Mouse (Mus musculus) liver, embryonic 13.5 days (tissue): ENCODE results near the gene Tmem120a. TPM values are rescaled to one million over a fixed set of nuclear protein-coding genes. Genes with fewer than 3 reads are reported as not detected.

Source experiments
- ATAC-seq: fragments of 200-750 bp; cut with Nextera tagmentation; 2 replicates; pipeline ENCODE4 v1.8.0; 2017; ENCODE audit warnings: low read depth, mild to moderate bottlenecking, moderate number of reproducible peaks, moderate library complexity
- DNase-seq: peaks from one replicate; pipeline ENCODE4 v3.0.0; 2022
- H3K27ac ChIP-seq: fragments of 300-500 bp; sonication (generic); 2 replicates; pipeline ENCODE4 v1.5.1; 2015; ENCODE audit warnings: moderate library complexity, mild to moderate bottlenecking, inconsistent platforms
- H3K27me3 ChIP-seq: fragments of 300-500 bp; sonication (generic); 2 replicates; pipeline ENCODE4 v1.6.1; 2015; ENCODE audit warnings: mild to moderate bottlenecking, inconsistent platforms
- H3K36me3 ChIP-seq: fragments of 300-500 bp; sonication (generic); 2 replicates; pipeline ENCODE4 v1.6.1; 2015; ENCODE audit warnings: mild to moderate bottlenecking, inconsistent platforms
- H3K4me1 ChIP-seq: fragments of 300-500 bp; sonication (generic); replicated peaks from 2 replicates; pipeline ENCODE4 v1.6.1; 2015; ENCODE audit warnings: inconsistent platforms
- H3K4me2 ChIP-seq: fragments of 300-500 bp; sonication (generic); 2 replicates; pipeline ENCODE4 v1.6.1; 2015; ENCODE audit warnings: inconsistent platforms, mild to moderate bottlenecking, moderate library complexity
- H3K4me3 ChIP-seq: fragments of 300-500 bp; sonication (generic); replicated peaks from 2 replicates; pipeline ENCODE4 v1.5.1; 2015; ENCODE audit warnings: mild to moderate bottlenecking, inconsistent platforms
- H3K9ac ChIP-seq: fragments of 300-500 bp; sonication (generic); 2 replicates; pipeline ENCODE4 v1.6.1; 2015; ENCODE audit warnings: mild to moderate bottlenecking, inconsistent platforms
- H3K9me3 ChIP-seq: fragments of 300-500 bp; sonication (generic); replicated peaks from 2 replicates; pipeline ENCODE4 v1.6.1; 2016; ENCODE audit warnings: inconsistent platforms
- WGBS: fragments of 180-500 bp; shearing (Covaris S2); methylation state at CpG from one replicate; pipeline ENCODE4 v1.1.7; 2015; ENCODE audit not compliant: insufficient replicate concordance; 5-methylcytosine and 5-hydroxymethylcytosine counted together
- polyA plus RNA-seq: library from polyadenylated mRNA; unstranded; fragments of >200 nt; fragmentation: Nextera tagmentation; extraction: Ambion mirVana; gene quantifications from 2 replicates; pipeline ENCODE4 v1.2.1, GENCODE M21; 2015

The Tmem120a gene
- polyA plus RNA-seq, 1 experiment from 2014 or later = 17.8 TPM

GRCm38 (mm10) chr5:135730916-135731315 lies 13.3 kb downstream of the Tmem120a start:
- peaks cover 76% of the 10 kb centered on the region for H3K36me3 ChIP-seq
- H3K4me2 ChIP-seq = no peak overlapping the region
- H3K4me1 ChIP-seq = peaks cover 7% of the 10 kb centered on the region
- no peaks in the 10 kb centered on the region for H3K27me3 ChIP-seq
- WGBS = 88% methylated on average over 10 of the region's 10 CpGs
- no peak for DNase-seq
- H3K27ac ChIP-seq = no peak overlapping the region
- H3K9me3 ChIP-seq = no peaks in the 10 kb centered on the region
- no peak overlapping the region for H3K9ac ChIP-seq
- H3K4me3 ChIP-seq = no peak overlapping the region
- ATAC-seq = no peak; the same call in 1 of the 2 replicates

GRCm38 (mm10) chr5:135730278-135730677 lies 14.0 kb downstream of the Tmem120a start:
- Histone ChIP-seq H3K4me3 (no peak overlapping the region), H3K27ac (no peak overlapping the region), H3K4me1 (peaks cover 14% of the 10 kb centered on the region), H3K27me3 (no peaks in the 10 kb centered on the region), H3K9me3 (no peaks in the 10 kb centered on the region), H3K4me2 (no peak overlapping the region), H3K36me3 (peaks cover 70% of the 10 kb centered on the region), H3K9ac (no peak overlapping the region)
- 87% methylated on average over 10 of the region's 10 CpGs for WGBS
- DNase-seq = no peak
- no peak for ATAC-seq

GRCm38 (mm10) chr5:135729351-135729750 lies 14.9 kb downstream of the Tmem120a start:
- Histone ChIP-seq H3K9me3 (no peaks in the 10 kb centered on the region), H3K9ac (no peak overlapping the region), H3K4me3 (no peak overlapping the region), H3K27ac (no peak overlapping the region), H3K4me2 (no peak overlapping the region), H3K4me1 (peaks cover 23% of the 10 kb centered on the region), H3K36me3 (peaks cover 61% of the 10 kb centered on the region), H3K27me3 (no peaks in the 10 kb centered on the region)
- no peak for ATAC-seq
- WGBS = 80% methylated on average over 13 of the region's 13 CpGs
- no peak for DNase-seq

GRCm38 (mm10) chr5:135728361-135728760 lies 15.9 kb downstream of the Tmem120a start:
- Histone ChIP-seq H3K9ac (no peak overlapping the region), H3K4me3 (no peak overlapping the region), H3K27me3 (no peaks in the 10 kb centered on the region), H3K36me3 (peaks cover 51% of the 10 kb centered on the region), H3K9me3 (no peaks in the 10 kb centered on the region), H3K4me2 (no peak overlapping the region), H3K27ac (no peak overlapping the region), H3K4me1 (peaks cover 31% of the 10 kb centered on the region)
- DNase-seq (no peak), ATAC-seq (no peak)
- 83% methylated on average over 13 of the region's 13 CpGs for WGBS

GRCm38 (mm10) chr5:135727871-135728270 lies 16.4 kb downstream of the Tmem120a start:
- Histone ChIP-seq H3K4me3 (no peak overlapping the region), H3K27me3 (no peaks in the 10 kb centered on the region), H3K9me3 (no peaks in the 10 kb centered on the region), H3K4me2 (no peak overlapping the region), H3K9ac (no peak overlapping the region), H3K27ac (no peak overlapping the region), H3K36me3 (peaks cover 46% of the 10 kb centered on the region), H3K4me1 (peaks cover 35% of the 10 kb centered on the region)
- no peak for ATAC-seq
- no peak for DNase-seq
- WGBS = 86% methylated on average over 9 of the region's 9 CpGs

GRCm38 (mm10) chr5:135726641-135727346 lies 17.5 kb downstream of the Tmem120a start:
- H3K4me3 ChIP-seq = no peak overlapping the region
- H3K4me2 ChIP-seq = no peak overlapping the region
- no peak for DNase-seq
- H3K9me3 ChIP-seq = no peaks in the 10 kb centered on the region
- H3K27ac ChIP-seq = no peak overlapping the region
- 70% methylated on average over 2 of the region's 2 CpGs for WGBS
- H3K4me1 ChIP-seq = peaks cover 35% of the 10 kb centered on the region
- no peak overlapping the region for H3K9ac ChIP-seq
- H3K27me3 ChIP-seq = no peaks in the 10 kb centered on the region
- ATAC-seq = no peak
- peaks cover 35% of the 10 kb centered on the region for H3K36me3 ChIP-seq

GRCm38 (mm10) chr5:135725991-135726390 lies 18.3 kb downstream of the Tmem120a start:
- Histone ChIP-seq H3K4me3 (no peak overlapping the region), H3K4me2 (no peak overlapping the region), H3K36me3 (peaks cover 27% of the 10 kb centered on the region), H3K9ac (no peak overlapping the region), H3K4me1 (peaks cover 35% of the 10 kb centered on the region), H3K9me3 (no peaks in the 10 kb centered on the region), H3K27ac (no peak overlapping the region), H3K27me3 (no peaks in the 10 kb centered on the region)
- 67% methylated on average over 6 of the region's 6 CpGs for WGBS
- DNase-seq (no peak), ATAC-seq (no peak)

GRCm38 (mm10) chr5:135725391-135725841 lies 18.8 kb downstream of the Tmem120a start:
- 67% methylated on average over 8 of the region's 8 CpGs for WGBS
- no peaks in the 10 kb centered on the region for H3K9me3 ChIP-seq
- H3K4me3 ChIP-seq = no peak overlapping the region
- H3K9ac ChIP-seq = no peak overlapping the region; the same call in 1 of the 2 replicates
- H3K36me3 ChIP-seq = peaks cover 21% of the 10 kb centered on the region
- DNase-seq = no peak
- ATAC-seq = no peak
- H3K4me2 ChIP-seq = no peak overlapping the region
- no peak overlapping the region for H3K27ac ChIP-seq
- peaks cover 35% of the 10 kb centered on the region for H3K4me1 ChIP-seq
- H3K27me3 ChIP-seq = no peaks in the 10 kb centered on the region

- Histone ChIP-seq H3K27me3 (no peaks in the 10 kb centered on the region), H3K9ac (no peak overlapping the region; the same call in 1 of the 2 replicates)
- DNase-seq = no peak
Measured at GRCm38 (mm10) chr5:135724536-135725322, 19.5 kb downstream of the Tmem120a start.

GRCm38 (mm10) chr5:135723165-135723751 lies 21.0 kb downstream of the Tmem120a start:
- Histone ChIP-seq H3K4me1 (peaks cover 35% of the 10 kb centered on the region), H3K9me3 (no peaks in the 10 kb centered on the region), H3K4me2 (no peak overlapping the region), H3K4me3 (no peak overlapping the region), H3K27ac (no peak overlapping the region), H3K9ac (no peak overlapping the region), H3K27me3 (no peaks in the 10 kb centered on the region), H3K36me3 (peaks cover 6% of the 10 kb centered on the region)
- 56% methylated on average over 3 of the region's 3 CpGs for WGBS
- ATAC-seq (no peak), DNase-seq (no peak)

More at GRCm38 (mm10) chr5:135724536-135725322, 19.5 kb downstream of the Tmem120a start:
- Histone ChIP-seq H3K4me3 (no peak overlapping the region), H3K36me3 (peaks cover 14% of the 10 kb centered on the region), H3K4me1 (peaks cover 35% of the 10 kb centered on the region), H3K9me3 (no peaks in the 10 kb centered on the region), H3K4me2 (no peak overlapping the region), H3K27ac (no peak overlapping the region)
- 64% methylated on average over 9 of the region's 9 CpGs for WGBS
- no peak for ATAC-seq

- H3K36me3 ChIP-seq = peaks cover 9% of the 10 kb centered on the region
- WGBS = 78% methylated on average over 11 of the region's 11 CpGs
Measured at GRCm38 (mm10) chr5:135722121-135722520, 22.1 kb downstream of the Tmem120a start.

More at GRCm38 (mm10) chr5:135722121-135722520, 22.1 kb downstream of the Tmem120a start:
- H3K4me3 ChIP-seq = no peak overlapping the region
- no peak overlapping the region for H3K9ac ChIP-seq
- no peaks in the 10 kb centered on the region for H3K27me3 ChIP-seq
- H3K4me2 ChIP-seq = no peak overlapping the region
- H3K27ac ChIP-seq = no peak overlapping the region
- DNase-seq = no peak
- H3K4me1 ChIP-seq = peaks cover 35% of the 10 kb centered on the region
- no peak for ATAC-seq
- H3K9me3 ChIP-seq = no peaks in the 10 kb centered on the region
